ENCODE assay signal across 24 mouse cellular contexts in the genomic region with DNA sequence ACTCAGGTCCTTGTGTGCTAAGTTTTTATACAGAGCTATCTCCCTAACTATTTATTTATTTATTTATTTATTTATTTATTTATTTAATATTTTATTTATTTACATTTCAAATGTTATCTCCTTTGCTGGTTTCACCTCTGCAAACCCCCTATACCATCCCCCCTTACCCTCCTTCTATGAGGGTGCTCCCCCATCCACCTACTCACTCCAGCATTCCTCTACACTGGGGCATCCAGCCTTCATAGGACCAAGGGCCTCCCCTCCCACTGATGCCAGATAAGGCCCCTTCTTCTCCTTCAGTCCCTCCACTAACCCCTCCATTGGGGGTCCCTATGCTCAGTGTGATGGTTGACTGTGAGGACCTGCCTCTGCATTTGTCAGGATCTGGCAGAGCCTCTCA.
DNase-seq lines count a peak whose midpoint lies in the region; ATAC-seq lines count a peak whose summit lies in the region.
"Had no signal": no experiment of that assay in that cellular context is flagged by ENCODE, and none has a peak within 500 bp of the region (broad histone marks: within the 10 kb centered on the region; RNA-seq: fewer than 3 reads in every experiment).

No protein-coding gene starts in this region.

- no peak overlapping the region for H3K27ac ChIP-seq in embryonic facial prominence, embryonic 12.5 days
- no peak overlapping the region for H3K27ac ChIP-seq in embryonic facial prominence, embryonic 10.5 days (replicated peaks)
- no peak overlapping the region for H3K27ac ChIP-seq in hindbrain, embryonic 11.5 days (ENCODE audit: low read depth, low read length)
- H3K27ac ChIP-seq in hindbrain, embryonic 16.5 days (ENCODE audit: low read depth, low read length) = no peak overlapping the region
- no peak overlapping the region for H3K27ac ChIP-seq in hindbrain, embryonic 13.5 days
- no peak overlapping the region for H3K27ac ChIP-seq in hindbrain, embryonic 10.5 days
- no peak overlapping the region for H3K27ac ChIP-seq in limb, embryonic 15.5 days
- no peak overlapping the region for H3K27ac ChIP-seq in limb, embryonic 10.5 days
- H3K27ac ChIP-seq: forebrain, embryonic 13.5 days; forebrain, embryonic 15.5 days had no signal

- ATAC-seq in embryonic facial prominence, embryonic 12.5 days (ENCODE audit: insufficient number of reproducible peaks, insufficient read depth, low FRiP score, low TSS enrichment) = 0 out of 2 replicates have a peak, but pooled peaks have one; percentile 72
- ATAC-seq in hindbrain, embryonic 11.5 days (ENCODE audit: low FRiP score) = 0 out of 2 replicates have a peak, but pooled peaks have one; percentile 51
- ATAC-seq in hindbrain, embryonic 16.5 days = no peak
- ATAC-seq in hindbrain, embryonic 13.5 days (ENCODE audit: low FRiP score) = 0 out of 2 replicates have a peak, but pooled peaks have one; percentile 59
- ATAC-seq in limb, embryonic 15.5 days (ENCODE audit: insufficient number of reproducible peaks, low FRiP score, low TSS enrichment, low read depth) = peak; percentile 35; the same call in 1 of the 2 replicates
- ATAC-seq: activated CD4-positive, CD25-positive, alpha-beta regulatory T cell, adult 4 months; CD4-positive, CD25-positive, alpha-beta regulatory T cell, adult 4 months; forebrain, embryonic 13.5 days; forebrain, embryonic 15.5 days; Patski had no signal

- no peak overlapping the region for H3K4me3 ChIP-seq in embryonic facial prominence, embryonic 12.5 days
- no peak overlapping the region for H3K4me3 ChIP-seq in embryonic facial prominence, embryonic 10.5 days
- H3K4me3 ChIP-seq in hindbrain, embryonic 11.5 days (ENCODE audit: low read depth, low read length) = no peak overlapping the region
- no peak overlapping the region for H3K4me3 ChIP-seq in hindbrain, embryonic 16.5 days (ENCODE audit: low read length)
- no peak overlapping the region for H3K4me3 ChIP-seq in hindbrain, embryonic 13.5 days
- H3K4me3 ChIP-seq in hindbrain, embryonic 10.5 days = no peak overlapping the region
- H3K4me3 ChIP-seq in limb, embryonic 15.5 days = no peak overlapping the region
- H3K4me3 ChIP-seq in limb, embryonic 10.5 days = no peak overlapping the region
- H3K4me3 ChIP-seq: forebrain, embryonic 13.5 days; forebrain, embryonic 15.5 days had no signal

- no peaks in the 10 kb centered on the region for H3K36me3 ChIP-seq in embryonic facial prominence, embryonic 12.5 days
- no peaks in the 10 kb centered on the region for H3K36me3 ChIP-seq in embryonic facial prominence, embryonic 10.5 days (replicated peaks)
- H3K36me3 ChIP-seq in hindbrain, embryonic 11.5 days (ENCODE audit: control insufficient read depth, insufficient read depth, low read length) = no peaks in the 10 kb centered on the region
- no peaks in the 10 kb centered on the region for H3K36me3 ChIP-seq in hindbrain, embryonic 16.5 days (ENCODE audit: control insufficient read depth, insufficient read depth, low read length)
- H3K36me3 ChIP-seq in hindbrain, embryonic 13.5 days = no peaks in the 10 kb centered on the region
- no peaks in the 10 kb centered on the region for H3K36me3 ChIP-seq in hindbrain, embryonic 10.5 days
- H3K36me3 ChIP-seq in limb, embryonic 15.5 days = no peaks in the 10 kb centered on the region
- H3K36me3 ChIP-seq in limb, embryonic 10.5 days = no peaks in the 10 kb centered on the region
- H3K36me3 ChIP-seq: forebrain, embryonic 15.5 days; G1E had no signal

- H3K27me3 ChIP-seq in embryonic facial prominence, embryonic 12.5 days = no peaks in the 10 kb centered on the region
- H3K27me3 ChIP-seq in embryonic facial prominence, embryonic 10.5 days (replicated peaks; ENCODE audit: low read depth, poor library complexity, severe bottlenecking) = no peaks in the 10 kb centered on the region
- H3K27me3 ChIP-seq in hindbrain, embryonic 11.5 days (ENCODE audit: control insufficient read depth, insufficient read depth, low read length) = no peaks in the 10 kb centered on the region
- no peaks in the 10 kb centered on the region for H3K27me3 ChIP-seq in hindbrain, embryonic 16.5 days (replicated peaks; ENCODE audit: control insufficient read depth, insufficient read depth, low read length)
- no peaks in the 10 kb centered on the region for H3K27me3 ChIP-seq in hindbrain, embryonic 13.5 days
- H3K27me3 ChIP-seq in hindbrain, embryonic 10.5 days (ENCODE audit: insufficient read depth, poor library complexity, severe bottlenecking) = no peaks in the 10 kb centered on the region
- H3K27me3 ChIP-seq in limb, embryonic 15.5 days = no peaks in the 10 kb centered on the region
- no peaks in the 10 kb centered on the region for H3K27me3 ChIP-seq in limb, embryonic 10.5 days (ENCODE audit: low read depth, poor library complexity, severe bottlenecking)
- H3K27me3 ChIP-seq: CH12.LX; forebrain, embryonic 13.5 days; forebrain, embryonic 15.5 days; Patski had no signal

- H3K9me3 ChIP-seq in embryonic facial prominence, embryonic 12.5 days = no peaks in the 10 kb centered on the region
- no peaks in the 10 kb centered on the region for H3K9me3 ChIP-seq in embryonic facial prominence, embryonic 10.5 days
- H3K9me3 ChIP-seq in hindbrain, embryonic 11.5 days (ENCODE audit: control insufficient read depth, low read length) = no peaks in the 10 kb centered on the region
- H3K9me3 ChIP-seq in hindbrain, embryonic 16.5 days (ENCODE audit: control insufficient read depth, low read length) = no peaks in the 10 kb centered on the region
- H3K9me3 ChIP-seq in hindbrain, embryonic 13.5 days = no peaks in the 10 kb centered on the region
- H3K9me3 ChIP-seq in hindbrain, embryonic 10.5 days = no peaks in the 10 kb centered on the region
- H3K9me3 ChIP-seq in limb, embryonic 15.5 days = no peaks in the 10 kb centered on the region
- H3K9me3 ChIP-seq in limb, embryonic 10.5 days (replicated peaks) = no peaks in the 10 kb centered on the region
- H3K9me3 ChIP-seq: forebrain, embryonic 13.5 days; forebrain, embryonic 15.5 days; G1E had no signal

- no peak for DNase-seq in embryonic facial prominence, embryonic 10.5 days (ENCODE audit: low spot score)
- DNase-seq in hindbrain, embryonic 11.5 days (ENCODE audit: low spot score) = no peak
- DNase-seq in hindbrain, embryonic 10.5 days (ENCODE audit: low spot score) = no peak
- DNase-seq in limb, embryonic 10.5 days (ENCODE audit: low spot score) = no peak
- DNase-seq: adrenal gland, adult 8-10 months; adrenal gland, postnatal 14 days; adrenal gland, postnatal 36 days; B cell, adult 2 months; cerebellum, adult 11-12 months; cerebellum, adult 2 months; cerebellum, adult 9-10 months; cerebellum, postnatal 10 days; cerebellum, postnatal 25 days had no signal

- H3K4me2 ChIP-seq in embryonic facial prominence, embryonic 12.5 days (replicated peaks) = no peak overlapping the region
- no peak overlapping the region for H3K4me2 ChIP-seq in hindbrain, embryonic 11.5 days (replicated peaks; ENCODE audit: low read depth, low read length)
- H3K4me2 ChIP-seq in hindbrain, embryonic 16.5 days (ENCODE audit: low read length) = no peak overlapping the region
- H3K4me2 ChIP-seq in hindbrain, embryonic 13.5 days = no peak overlapping the region
- H3K4me2 ChIP-seq in limb, embryonic 15.5 days = no peak overlapping the region
- H3K4me2 ChIP-seq: forebrain, embryonic 13.5 days; forebrain, embryonic 15.5 days had no signal

- H3K4me1 ChIP-seq in embryonic facial prominence, embryonic 12.5 days = no peaks in the 10 kb centered on the region
- no peaks in the 10 kb centered on the region for H3K4me1 ChIP-seq in embryonic facial prominence, embryonic 10.5 days
- no peaks in the 10 kb centered on the region for H3K4me1 ChIP-seq in hindbrain, embryonic 11.5 days (replicated peaks; ENCODE audit: control insufficient read depth, insufficient read depth, low read length)
- H3K4me1 ChIP-seq in hindbrain, embryonic 16.5 days (ENCODE audit: control insufficient read depth, insufficient read depth, low read depth, low read length) = no peaks in the 10 kb centered on the region
- no peaks in the 10 kb centered on the region for H3K4me1 ChIP-seq in hindbrain, embryonic 13.5 days (replicated peaks)
- no peaks in the 10 kb centered on the region for H3K4me1 ChIP-seq in hindbrain, embryonic 10.5 days (replicated peaks)
- H3K4me1 ChIP-seq in limb, embryonic 15.5 days = no peaks in the 10 kb centered on the region
- H3K4me1 ChIP-seq in limb, embryonic 10.5 days = no peaks in the 10 kb centered on the region
- H3K4me1 ChIP-seq: forebrain, embryonic 13.5 days; forebrain, embryonic 15.5 days had no signal

- H3K9ac ChIP-seq in embryonic facial prominence, embryonic 12.5 days = no peak overlapping the region
- H3K9ac ChIP-seq in hindbrain, embryonic 11.5 days (ENCODE audit: low read depth, low read length) = no peak overlapping the region
- no peak overlapping the region for H3K9ac ChIP-seq in hindbrain, embryonic 16.5 days (ENCODE audit: low read depth, low read length)
- H3K9ac ChIP-seq in hindbrain, embryonic 13.5 days = no peak overlapping the region
- no peak overlapping the region for H3K9ac ChIP-seq in limb, embryonic 15.5 days
- H3K9ac ChIP-seq: forebrain, embryonic 13.5 days; forebrain, embryonic 15.5 days had no signal
